Mouse (Mus musculus): Measurements from ENCODE around the gene Emc7. TPM values are rescaled to one million over a fixed set of nuclear protein-coding genes. Genes with fewer than 3 reads are reported as not detected.

The Emc7 gene
- total and polyA plus RNA-seq, 3 experiments = 6.6 to 17.7 (median 14.3) TPM

DNA sequence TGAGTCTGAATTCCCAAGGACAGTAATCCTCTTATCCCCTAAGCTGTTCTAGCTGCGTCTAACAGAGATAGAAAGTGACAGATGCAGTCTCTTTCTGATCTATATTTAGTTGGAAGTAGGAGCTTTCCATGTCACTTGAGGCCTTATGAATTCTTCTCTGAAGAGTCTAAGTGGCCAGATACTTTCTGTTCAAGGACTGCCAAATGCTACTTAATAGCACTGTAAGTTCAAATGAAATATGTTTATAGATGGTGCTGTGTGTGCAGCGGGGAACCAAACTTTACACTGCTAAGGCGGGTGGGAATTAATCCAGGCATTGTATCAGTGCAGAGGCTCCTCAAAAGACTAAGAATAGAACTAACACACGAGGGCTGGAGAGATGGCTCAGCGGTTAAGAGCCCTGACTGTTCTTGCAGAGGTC is 16.2 kb downstream of the Emc7 start:
- peak in 1 of 2 experiments; percentile 18 for DNase-seq
- 49% methylated on average over 5 of the region's 5 CpGs for WGBS
- no peaks in the 10 kb centered on the region for H3K79me2 ChIP-seq (replicated peaks; ENCODE audit: control insufficient read depth, insufficient read depth, low read length)
- no peak overlapping the region for H3K4me3 ChIP-seq
- intact Hi-C loops (cut with DNase I) = no loop called here
- TF ChIP-seq POLR2A (IDR thresholded peaks at IDR 0.05; ENCODE audit: insufficient read depth, low read depth, low read length) = no peak
- TF ChIP-seq EP300 (IDR thresholded peaks at IDR 0.05; ENCODE audit: insufficient read depth, low read depth, low read length) = no peak
- no peak for TF ChIP-seq CTCF (IDR thresholded peaks at IDR 0.05)
- peaks cover 3% of the 10 kb centered on the region for H3K4me1 ChIP-seq (ENCODE audit: control insufficient read depth, insufficient read depth, low read length)
- H3K27ac ChIP-seq = peak overlapping the region; percentile 38
- H3K27me3 ChIP-seq (ENCODE audit: control insufficient read depth, insufficient read depth, low read length) = no peaks in the 10 kb centered on the region
- H3K36me3 ChIP-seq (ENCODE audit: control insufficient read depth, insufficient read depth, low read length) = no peaks in the 10 kb centered on the region
- H3K9ac ChIP-seq (ENCODE audit: low read depth, low read length) = no peak overlapping the region

- no peaks in the 10 kb centered on the region for H3K27me3 ChIP-seq (ENCODE audit: control insufficient read depth, insufficient read depth, low read length)
These were observed 17.3 kb downstream of the Emc7 start for GRCm38 (mm10) chr2:112472076-112472475.

GRCm38 (mm10) chr2:112474997-112475724 is 20.4 kb downstream of the Emc7 start:
- 67% methylated on average over 5 of the region's 5 CpGs for WGBS
- no peak for TF ChIP-seq CTCF (IDR thresholded peaks at IDR 0.05)
- intact Hi-C loops (cut with DNase I) = no loop called here
- Histone ChIP-seq H3K27me3 (ENCODE audit: control insufficient read depth, insufficient read depth, low read length) (no peaks in the 10 kb centered on the region), H3K4me3 (no peak overlapping the region), H3K9ac (ENCODE audit: low read depth, low read length) (no peak overlapping the region), H3K27ac (no peak overlapping the region), H3K36me3 (ENCODE audit: control insufficient read depth, insufficient read depth, low read length) (no peaks in the 10 kb centered on the region), H3K79me2 (replicated peaks; ENCODE audit: control insufficient read depth, insufficient read depth, low read length) (no peaks in the 10 kb centered on the region), H3K4me1 (ENCODE audit: control insufficient read depth, insufficient read depth, low read length) (peaks cover 3% of the 10 kb centered on the region; the same call in 1 of the 2 replicates)
- no peak for DNase-seq

More at GRCm38 (mm10) chr2:112472076-112472475, 17.3 kb downstream of the Emc7 start:
- intact Hi-C loops (cut with DNase I) = no loop called here
- no peaks in the 10 kb centered on the region for H3K79me2 ChIP-seq (replicated peaks; ENCODE audit: control insufficient read depth, insufficient read depth, low read length)
- H3K4me3 ChIP-seq = no peak overlapping the region
- TF ChIP-seq POLR2A (IDR thresholded peaks at IDR 0.05; ENCODE audit: insufficient read depth, low read depth, low read length) (no peak), CTCF (IDR thresholded peaks at IDR 0.05) (no peak), EP300 (IDR thresholded peaks at IDR 0.05; ENCODE audit: insufficient read depth, low read depth, low read length) (no peak)
- peaks cover 3% of the 10 kb centered on the region for H3K4me1 ChIP-seq (ENCODE audit: control insufficient read depth, insufficient read depth, low read length)
- no peaks in the 10 kb centered on the region for H3K36me3 ChIP-seq (ENCODE audit: control insufficient read depth, insufficient read depth, low read length)
- no peak for DNase-seq
- WGBS = 87% methylated on average over 2 of the region's 2 CpGs
- no peak overlapping the region for H3K27ac ChIP-seq
- no peak overlapping the region for H3K9ac ChIP-seq (ENCODE audit: low read depth, low read length)

- no peaks in the 10 kb centered on the region for H3K27me3 ChIP-seq (ENCODE audit: control insufficient read depth, insufficient read depth, low read length)
- 79% methylated on average over 6 of the region's 6 CpGs for WGBS
- TF ChIP-seq POLR2A (IDR thresholded peaks at IDR 0.05; ENCODE audit: insufficient read depth, low read depth, low read length) (no peak), CTCF (IDR thresholded peaks at IDR 0.05) (no peak), EP300 (IDR thresholded peaks at IDR 0.05; ENCODE audit: insufficient read depth, low read depth, low read length) (no peak)
- H3K4me3 ChIP-seq = no peak overlapping the region
- no peaks in the 10 kb centered on the region for H3K36me3 ChIP-seq (ENCODE audit: control insufficient read depth, insufficient read depth, low read length)
- no peak overlapping the region for H3K27ac ChIP-seq
- no peaks in the 10 kb centered on the region for H3K79me2 ChIP-seq (replicated peaks; ENCODE audit: control insufficient read depth, insufficient read depth, low read length)
- intact Hi-C loops (cut with DNase I) = no loop called here
- H3K4me1 ChIP-seq (ENCODE audit: control insufficient read depth, insufficient read depth, low read length) = no peaks in the 10 kb centered on the region
- no peak overlapping the region for H3K9ac ChIP-seq (ENCODE audit: low read depth, low read length)
- DNase-seq = no peak
These were observed 21.8 kb downstream of the Emc7 start for GRCm38 (mm10) chr2:112476554-112476953.

GRCm38 (mm10) chr2:112480669-112481068 is 25.9 kb downstream of the Emc7 start, which contains the start of gene Chrm5:
Gene Chrm5, minus strand, starts transcription at chr2:112480769.
- Histone ChIP-seq H3K27ac (no peak within 1 kb of the TSS), H3K9ac (ENCODE audit: low read depth, low read length) (no peak within 1 kb of the TSS), H3K27me3 (ENCODE audit: control insufficient read depth, insufficient read depth, low read length) (no peaks in the 10 kb centered on the region), H3K79me2 (replicated peaks; ENCODE audit: control insufficient read depth, insufficient read depth, low read length) (no peaks in the 10 kb centered on the region), H3K36me3 (ENCODE audit: control insufficient read depth, insufficient read depth, low read length) (no peaks in the 10 kb centered on the region), H3K4me3 (no peak within 1 kb of the TSS), H3K4me1 (ENCODE audit: control insufficient read depth, insufficient read depth, low read length) (no peaks in the 10 kb centered on the region)
- no peak for DNase-seq
- TF ChIP-seq EP300 (IDR thresholded peaks at IDR 0.05; ENCODE audit: insufficient read depth, low read depth, low read length) (no peak), CTCF (IDR thresholded peaks at IDR 0.05) (no peak), POLR2A (IDR thresholded peaks at IDR 0.05; ENCODE audit: insufficient read depth, low read depth, low read length) (no peak)
- WGBS = 89% methylated on average over 5 of the region's 5 CpGs
- intact Hi-C loops (cut with DNase I) = loop anchor here (1.0 to 10.0 kb wide), 3 partner anchors 101 to 283 kb away; partner anchors contain the start of genes Gm21985, Katnbl1, Nop10 and Slc12a6

GRCm38 (mm10) chr2:112481564-112481963 is 26.8 kb downstream of the Emc7 start:
- H3K27ac ChIP-seq = no peak overlapping the region
- H3K4me1 ChIP-seq (ENCODE audit: control insufficient read depth, insufficient read depth, low read length) = no peaks in the 10 kb centered on the region
- intact Hi-C loops (cut with DNase I) = loop anchor here (1.0 to 10.0 kb wide), 3 partner anchors 102 to 284 kb away; partner anchors contain the start of genes Gm21985, Katnbl1, Nop10 and Slc12a6
- no peaks in the 10 kb centered on the region for H3K79me2 ChIP-seq (replicated peaks; ENCODE audit: control insufficient read depth, insufficient read depth, low read length)
- DNase-seq = no peak
- no peak overlapping the region for H3K4me3 ChIP-seq
- no peak overlapping the region for H3K9ac ChIP-seq (ENCODE audit: low read depth, low read length)
- WGBS = 0% methylated on average over 2 of the region's 2 CpGs
- TF ChIP-seq EP300 (IDR thresholded peaks at IDR 0.05; ENCODE audit: insufficient read depth, low read depth, low read length) (no peak), POLR2A (IDR thresholded peaks at IDR 0.05; ENCODE audit: insufficient read depth, low read depth, low read length) (no peak), CTCF (IDR thresholded peaks at IDR 0.05) (peak; percentile 51)
- no peaks in the 10 kb centered on the region; the same call in 1 of the 2 replicates for H3K27me3 ChIP-seq (ENCODE audit: control insufficient read depth, insufficient read depth, low read length)
- H3K36me3 ChIP-seq (ENCODE audit: control insufficient read depth, insufficient read depth, low read length) = no peaks in the 10 kb centered on the region

Data from heart, adult 2 months (tissue).